Mouse (Mus musculus): ENCODE results near the gene Grik2. TPM values are rescaled to one million over a fixed set of nuclear protein-coding genes. Genes with fewer than 3 reads are reported as not detected.

Gene Grik2
- not detected for total RNA-seq (2018; cell fraction: chromatin; rRNA removed)
- total RNA-seq (2018; cell fraction: cytosol; rRNA removed): not detected
- total RNA-seq (2018; cell fraction: nucleus; rRNA removed): not detected
- not detected in 3 replicates for polyA plus RNA-seq (2018)

DNA sequence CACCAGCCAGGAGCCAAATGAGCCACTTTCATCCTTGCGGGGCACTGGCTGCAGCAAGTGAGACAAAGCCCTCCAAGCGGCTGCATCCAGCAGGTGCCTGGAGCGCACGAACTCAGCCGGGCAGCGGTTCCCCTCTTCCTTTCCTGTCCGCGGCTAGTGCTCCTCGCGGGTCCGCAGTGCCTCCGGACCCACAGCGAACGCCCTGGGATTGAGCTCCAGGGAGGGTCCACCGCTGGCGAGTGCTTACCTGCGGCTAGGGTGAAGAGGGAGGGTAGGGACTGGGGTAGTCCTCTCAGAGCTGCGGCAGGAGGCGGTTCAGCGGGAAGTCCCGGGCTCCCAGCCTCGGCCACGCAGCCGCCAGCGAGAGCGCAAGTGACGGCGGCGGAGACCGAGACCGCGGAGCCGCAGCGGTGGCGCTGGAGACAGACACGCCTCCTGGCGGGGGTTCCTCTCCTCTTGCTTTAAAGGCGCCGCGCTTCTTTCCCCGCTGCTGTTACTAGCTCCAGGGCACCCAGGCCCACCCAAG lies at the start of gene Grik2:
Gene Grik2 (minus strand): TSS at position 386 of the 526 bp plus-strand sequence.
- no peaks in the 10 kb centered on the region for H3K36me3 ChIP-seq (ENCODE audit: inconsistent target)
- H3K79me2 ChIP-seq (ENCODE audit: inconsistent target): no peaks in the 10 kb centered on the region
- H3K4me3 ChIP-seq (ENCODE audit: inconsistent target): no peak within 1 kb of the TSS
- WGBS (ENCODE audit: missing documents): 2% methylated on average over 41 of the region's 41 CpGs
- H3K27ac ChIP-seq: no peak within 1 kb of the TSS

GRCm38 (mm10) chr10:49834392-49834791 lies 45.8 kb upstream of the Grik2 start:
- no peaks in the 10 kb centered on the region for H3K79me2 ChIP-seq (ENCODE audit: inconsistent target)
- 90% methylated on average over 3 of the region's 3 CpGs for WGBS (ENCODE audit: missing documents)
- H3K36me3 ChIP-seq (ENCODE audit: inconsistent target): no peaks in the 10 kb centered on the region
- no peak overlapping the region for H3K27ac ChIP-seq
- no peak overlapping the region for H3K4me3 ChIP-seq (ENCODE audit: inconsistent target)

DNA sequence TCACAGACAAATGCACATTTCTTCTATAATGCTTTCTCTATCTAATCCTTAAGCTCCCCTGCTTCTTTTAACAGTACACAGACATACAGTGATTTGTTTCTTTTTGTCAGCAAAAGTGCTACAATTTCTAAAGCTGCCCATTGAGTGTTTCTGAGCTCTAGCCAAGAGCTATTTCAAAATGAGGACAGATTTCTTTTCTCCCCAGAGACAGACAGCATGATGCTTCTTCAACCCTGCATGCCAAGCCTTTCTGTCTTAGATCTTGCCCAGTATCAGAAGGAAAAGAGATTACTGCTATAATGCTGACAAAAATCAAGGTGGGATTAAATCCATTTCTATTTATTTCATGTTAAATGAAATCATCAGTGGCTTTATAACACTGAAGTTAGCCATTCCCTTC lies 18.7 kb upstream of the Grik2 start:
- Histone ChIP-seq H3K36me3 (ENCODE audit: inconsistent target) (no peaks in the 10 kb centered on the region), H3K27ac (no peak overlapping the region), H3K4me3 (ENCODE audit: inconsistent target) (no peak overlapping the region), H3K79me2 (ENCODE audit: inconsistent target) (no peaks in the 10 kb centered on the region)

DNA sequence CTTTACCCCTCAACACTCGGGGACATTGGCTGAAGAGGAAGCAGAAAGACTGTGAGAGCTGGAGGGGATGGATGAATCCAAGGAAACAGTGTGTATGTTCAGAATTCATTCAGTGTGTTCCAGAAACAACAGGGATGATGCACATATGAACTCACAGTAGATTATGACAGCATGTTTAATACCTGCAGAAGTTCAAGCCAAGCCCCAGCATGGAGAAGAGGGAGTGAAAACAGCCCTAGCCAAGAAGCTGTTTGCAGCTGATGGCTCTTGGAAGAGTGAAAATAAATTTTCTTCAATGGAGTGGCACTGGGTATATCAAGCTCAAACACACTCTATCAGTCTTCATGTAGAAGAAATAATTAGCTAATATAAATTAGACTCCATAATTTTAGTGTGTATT lies 12.4 kb upstream of the Grik2 start:
- Histone ChIP-seq H3K36me3 (ENCODE audit: inconsistent target) (no peaks in the 10 kb centered on the region), H3K27ac (no peak overlapping the region), H3K79me2 (ENCODE audit: inconsistent target) (no peaks in the 10 kb centered on the region), H3K4me3 (ENCODE audit: inconsistent target) (no peak overlapping the region)
- 80% methylated on average over 1 of the region's 1 CpGs for WGBS (ENCODE audit: missing documents)

DNA sequence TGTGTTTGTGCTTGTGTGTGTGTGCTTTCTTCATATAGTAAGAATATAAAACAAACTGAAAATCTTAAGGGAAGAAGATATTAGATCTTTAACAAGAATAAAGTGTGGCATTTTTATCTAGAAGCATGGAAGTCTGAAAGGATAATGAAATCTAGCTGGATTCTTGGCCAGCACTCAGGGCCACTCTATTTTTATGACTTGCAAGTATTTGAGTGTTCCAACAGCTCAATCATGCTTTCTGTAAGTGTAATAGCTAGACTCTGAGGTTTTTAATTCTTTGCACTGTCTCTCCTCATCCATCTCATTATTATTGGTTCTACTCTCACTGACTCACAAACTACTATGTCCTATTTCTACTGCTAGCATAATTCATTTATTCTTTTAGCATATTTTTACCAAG lies 5.6 kb upstream of the Grik2 start:
- Histone ChIP-seq H3K79me2 (ENCODE audit: inconsistent target) (no peaks in the 10 kb centered on the region), H3K4me3 (ENCODE audit: inconsistent target) (no peak overlapping the region)

GRCm38 (mm10) chr10:49790326-49790725 lies 1.8 kb upstream of the Grik2 start:
- Histone ChIP-seq H3K79me2 (ENCODE audit: inconsistent target) (no peaks in the 10 kb centered on the region), H3K36me3 (ENCODE audit: inconsistent target) (no peaks in the 10 kb centered on the region)
- WGBS (ENCODE audit: missing documents): 86% methylated on average over 8 of the region's 8 CpGs

More for the DNA sequence above, 5.6 kb upstream of the Grik2 start:
- Histone ChIP-seq H3K36me3 (ENCODE audit: inconsistent target) (no peaks in the 10 kb centered on the region), H3K27ac (no peak overlapping the region)

DNA sequence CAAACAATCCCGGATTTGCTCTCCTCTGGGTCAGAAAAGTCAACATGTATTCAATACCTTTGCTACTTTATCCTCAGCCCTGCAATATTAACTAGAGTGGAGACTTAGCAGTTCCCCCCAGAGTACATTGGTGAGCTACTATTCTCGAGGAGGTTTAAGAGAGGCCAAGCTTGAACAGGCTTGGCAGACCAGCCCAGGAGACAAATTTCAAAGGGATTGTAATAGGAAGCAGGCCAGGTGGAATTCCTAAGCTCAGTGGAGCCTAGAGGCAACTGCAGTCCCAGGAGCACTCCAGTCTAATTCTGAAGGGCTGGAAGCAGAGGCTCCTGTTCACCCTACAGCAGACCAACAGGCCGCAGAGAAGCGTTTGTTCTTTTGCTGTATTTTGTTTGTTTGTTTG lies 1.1 kb upstream of the Grik2 start:
- H3K36me3 ChIP-seq (ENCODE audit: inconsistent target): no peaks in the 10 kb centered on the region
- no peak overlapping the region for H3K4me3 ChIP-seq (ENCODE audit: inconsistent target)
- WGBS (ENCODE audit: missing documents): 63% methylated on average over 4 of the region's 4 CpGs
- no peak overlapping the region for H3K27ac ChIP-seq
- H3K79me2 ChIP-seq (ENCODE audit: inconsistent target): no peaks in the 10 kb centered on the region

More at GRCm38 (mm10) chr10:49790326-49790725, 1.8 kb upstream of the Grik2 start:
- no peak overlapping the region for H3K27ac ChIP-seq
- H3K4me3 ChIP-seq (ENCODE audit: inconsistent target): no peak overlapping the region

DNA sequence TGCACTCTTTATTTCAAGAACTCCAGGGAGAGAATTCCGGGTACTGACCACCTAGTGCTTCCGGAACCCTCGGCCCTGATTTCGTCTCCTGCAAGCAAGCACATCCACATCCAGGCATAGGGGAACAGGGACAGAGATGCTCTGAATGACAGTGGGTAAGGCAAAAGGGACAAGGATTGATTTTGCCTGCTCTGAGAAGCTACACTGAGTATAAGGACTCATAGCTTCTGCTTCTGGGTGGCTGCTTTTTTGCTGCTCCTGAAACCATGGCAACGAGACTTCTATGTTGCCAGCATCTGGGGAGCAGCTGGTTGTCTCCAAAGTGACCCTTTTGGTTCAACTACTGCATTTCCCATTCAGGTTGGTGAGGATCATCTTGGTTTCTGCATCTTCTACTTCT lies 348 bp upstream of the Grik2 start:
- H3K4me3 ChIP-seq (ENCODE audit: inconsistent target): no peak overlapping the region

GRCm38 (mm10) chr10:49786630-49787029 lies 1.9 kb downstream of the Grik2 start:
- no peak overlapping the region for H3K4me3 ChIP-seq (ENCODE audit: inconsistent target)
- WGBS (ENCODE audit: missing documents): 48% methylated on average over 3 of the region's 3 CpGs

More for the DNA sequence above, 348 bp upstream of the Grik2 start:
- Histone ChIP-seq H3K79me2 (ENCODE audit: inconsistent target) (no peaks in the 10 kb centered on the region), H3K36me3 (ENCODE audit: inconsistent target) (no peaks in the 10 kb centered on the region), H3K27ac (no peak overlapping the region)
- 21% methylated on average over 5 of the region's 5 CpGs for WGBS (ENCODE audit: missing documents)

DNA sequence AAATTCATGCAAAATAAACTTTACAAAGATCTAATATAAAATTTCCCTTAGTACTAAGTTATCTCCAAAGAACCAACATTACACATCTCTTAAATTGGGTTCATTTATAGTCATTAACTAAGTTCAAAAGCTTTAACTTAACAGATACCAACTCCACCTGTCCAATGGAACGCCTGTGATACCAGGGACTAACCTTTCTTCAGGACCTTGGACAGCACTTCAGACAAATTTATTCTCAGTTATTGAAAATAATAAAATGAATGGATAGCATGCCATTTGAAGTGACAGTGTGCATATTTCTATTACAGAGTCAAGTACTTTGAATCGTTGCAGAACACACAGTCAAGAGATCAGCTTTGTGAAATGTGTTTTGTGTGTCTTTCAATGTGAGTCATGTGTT lies 3.1 kb downstream of the Grik2 start:
- H3K79me2 ChIP-seq (ENCODE audit: inconsistent target): no peaks in the 10 kb centered on the region
- H3K36me3 ChIP-seq (ENCODE audit: inconsistent target): no peaks in the 10 kb centered on the region
- 34% methylated on average over 2 of the region's 2 CpGs for WGBS (ENCODE audit: missing documents)
- H3K27ac ChIP-seq: no peak overlapping the region
- no peak overlapping the region for H3K4me3 ChIP-seq (ENCODE audit: inconsistent target)

More at GRCm38 (mm10) chr10:49786630-49787029, 1.9 kb downstream of the Grik2 start:
- no peaks in the 10 kb centered on the region for H3K79me2 ChIP-seq (ENCODE audit: inconsistent target)
- no peaks in the 10 kb centered on the region for H3K36me3 ChIP-seq (ENCODE audit: inconsistent target)
- no peak overlapping the region for H3K27ac ChIP-seq

- WGBS (ENCODE audit: missing documents): 24% methylated on average over 2 of the region's 2 CpGs
- no peak overlapping the region for H3K4me3 ChIP-seq (ENCODE audit: inconsistent target)
- no peaks in the 10 kb centered on the region for H3K79me2 ChIP-seq (ENCODE audit: inconsistent target)
Observed at GRCm38 (mm10) chr10:49784831-49785230, 3.7 kb downstream of the Grik2 start.

GRCm38 (mm10) chr10:49782741-49783691 lies 5.5 kb downstream of the Grik2 start:
- Histone ChIP-seq H3K4me3 (ENCODE audit: inconsistent target) (no peak overlapping the region), H3K79me2 (ENCODE audit: inconsistent target) (no peaks in the 10 kb centered on the region), H3K27ac (no peak overlapping the region), H3K36me3 (ENCODE audit: inconsistent target) (no peaks in the 10 kb centered on the region)
- WGBS (ENCODE audit: missing documents): 3% methylated on average over 44 of the region's 44 CpGs

More at GRCm38 (mm10) chr10:49784831-49785230, 3.7 kb downstream of the Grik2 start:
- Histone ChIP-seq H3K36me3 (ENCODE audit: inconsistent target) (no peaks in the 10 kb centered on the region), H3K27ac (no peak overlapping the region)

- 2% methylated on average over 7 of the region's 7 CpGs for WGBS (ENCODE audit: missing documents)
- no peaks in the 10 kb centered on the region for H3K79me2 ChIP-seq (ENCODE audit: inconsistent target)
- H3K36me3 ChIP-seq (ENCODE audit: inconsistent target): no peaks in the 10 kb centered on the region
- no peak overlapping the region for H3K27ac ChIP-seq
- no peak overlapping the region for H3K4me3 ChIP-seq (ENCODE audit: inconsistent target)
Observed at GRCm38 (mm10) chr10:49782061-49782460, 6.5 kb downstream of the Grik2 start.

- Histone ChIP-seq H3K79me2 (ENCODE audit: inconsistent target) (no peaks in the 10 kb centered on the region), H3K36me3 (ENCODE audit: inconsistent target) (no peaks in the 10 kb centered on the region), H3K27ac (no peak overlapping the region), H3K4me3 (ENCODE audit: inconsistent target) (no peak overlapping the region)
- 92% methylated on average over 1 of the region's 2 CpGs for WGBS (ENCODE audit: missing documents)
Observed at GRCm38 (mm10) chr10:49780430-49780829, 8.1 kb downstream of the Grik2 start.

- no peak overlapping the region for H3K27ac ChIP-seq
- H3K36me3 ChIP-seq (ENCODE audit: inconsistent target): no peaks in the 10 kb centered on the region
- no peak overlapping the region for H3K4me3 ChIP-seq (ENCODE audit: inconsistent target)
- H3K79me2 ChIP-seq (ENCODE audit: inconsistent target): no peaks in the 10 kb centered on the region
Observed at GRCm38 (mm10) chr10:49768897-49769296, 19.7 kb downstream of the Grik2 start.

Measured in macrophage (primary cell).